Mouse (Mus musculus): ENCODE measurements around the gene Olfr132.
"Not testable (repeated sequence)": the region's sequence is repeated elsewhere in the genome, so short reads cannot be mapped to it uniquely, and the experiment has no call there.

Gene Olfr132

GRCm38 (mm10) chr17:38134426-38134825 lies at the start of gene Olfr132:
TSS of gene Olfr132 (minus strand) at chr17:38134526.
- no peak for DNase-seq (ENCODE audit: low spot score in 2 of 2)

GRCm38 (mm10) chr17:38171088-38171487 lies 36.8 kb upstream of the Olfr132 start, which contains the start of gene Olfr134:
TSS of gene Olfr134 (plus strand) at chr17:38171388.
- DNase-seq (ENCODE audit: low spot score in 2 of 2) = no peak

- no peak for DNase-seq (ENCODE audit: low spot score in 2 of 2)
Measured at GRCm38 (mm10) chr17:38144981-38145380, 10.7 kb upstream of the Olfr132 start, which contains the start of gene Olfr133. TSS of gene Olfr133 (plus strand) at chr17:38145281.

GRCm38 (mm10) chr17:38125371-38125770 lies 9.0 kb downstream of the Olfr132 start:
- DNase-seq (ENCODE audit: low spot score in 2 of 2) = not testable (repeated sequence)

- not testable (repeated sequence) for DNase-seq (ENCODE audit: low spot score in 2 of 2)
Measured at GRCm38 (mm10) chr17:38124199-38124598, 10.1 kb downstream of the Olfr132 start.

- DNase-seq (ENCODE audit: low spot score in 2 of 2) = no peak
Measured at GRCm38 (mm10) chr17:38088593-38088992, 45.7 kb downstream of the Olfr132 start, which contains the start of gene Olfr131. TSS of gene Olfr131 (minus strand) at chr17:38088693.

GRCm38 (mm10) chr17:38082364-38082763 lies 52.0 kb downstream of the Olfr132 start:
- DNase-seq (ENCODE audit: low spot score in 2 of 2) = no peak

Measured in spleen, postnatal 14 days (tissue).